Mouse (Mus musculus) liver, adult 2 months (tissue): Measurements from ENCODE around the gene Mfng.

Experiments
- CTCF ChIP-seq: fragments of 200-500 bp; IDR thresholded peaks from 2 replicates; pipeline ENCODE4 v1.5.1; 2011; ENCODE audit warnings: low read depth, low read length, control low read depth
- POLR2A ChIP-seq: fragments of 200-500 bp; IDR thresholded peaks from 2 replicates; pipeline ENCODE4 v1.6.1; 2011; ENCODE audit warnings: low read length, control low read depth; ENCODE audit not compliant: insufficient read depth; ENCODE audit errors: extremely low read depth

GRCm38 (mm10) chr15:78742831-78743230 is 30.4 kb downstream of the Mfng start:
- TF ChIP-seq CTCF (no peak), POLR2A (no peak)
